Mouse (Mus musculus): ENCODE data around the gene Crtap. TPM values are rescaled to one million over a fixed set of nuclear protein-coding genes. Genes with fewer than 3 reads are reported as not detected.
"Not testable (repeated sequence)": the region's sequence is repeated elsewhere in the genome, so short reads cannot be mapped to it uniquely, and the experiment has no call there.

The Crtap gene
- total and polyA plus RNA-seq, 2 experiments = 4.8 to 12.7 TPM

DNA sequence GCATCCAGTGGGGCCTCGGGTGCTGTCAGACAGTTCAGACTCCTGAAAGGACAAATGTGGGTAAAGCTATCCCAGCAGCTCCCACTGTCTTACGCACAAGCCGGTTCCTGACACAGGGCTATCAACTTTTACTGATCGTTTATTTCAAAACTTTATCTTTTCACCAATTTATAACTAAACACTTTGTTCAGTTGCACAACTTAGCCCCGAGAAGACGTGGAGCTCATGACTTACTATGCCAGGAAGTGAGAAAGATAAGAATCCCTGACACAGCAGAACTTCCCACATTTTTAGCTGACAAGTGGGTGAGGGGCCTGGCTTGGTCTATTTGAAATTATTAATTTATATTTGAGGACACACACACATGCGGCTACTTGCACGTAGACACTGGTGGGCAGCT lies 4.2 kb upstream of the Crtap start:
- Histone ChIP-seq H3K79me2 (ENCODE audit: control insufficient read depth, insufficient read depth, low read length) (no peaks in the 10 kb centered on the region), H3K9ac (ENCODE audit: low read depth, low read length) (no peak overlapping the region), H3K27ac (replicated peaks; ENCODE audit: insufficient read depth, low read depth, low read length) (no peak overlapping the region), H3K36me3 (ENCODE audit: control insufficient read depth, insufficient read depth, low read length) (no peaks in the 10 kb centered on the region), H3K27me3 (ENCODE audit: control insufficient read depth, insufficient read depth, low read length) (no peaks in the 10 kb centered on the region), H3K4me3 (ENCODE audit: insufficient read depth, low read depth, low read length) (no peak overlapping the region), H3K4me1 (ENCODE audit: control insufficient read depth, insufficient read depth, low read length) (peaks cover 2% of the 10 kb centered on the region; the same call in 1 of the 2 replicates)
- TF ChIP-seq POLR2A (IDR thresholded peaks at IDR 0.05; ENCODE audit: extremely low read depth, insufficient read depth, low read length) (no peak), CTCF (IDR thresholded peaks at IDR 0.05; ENCODE audit: low read depth, low read length) (no peak)
- 61% methylated on average over 8 of the region's 8 CpGs for WGBS
- no peak for DNase-seq (ENCODE audit: extremely low read depth, low read depth, low spot score)

DNA sequence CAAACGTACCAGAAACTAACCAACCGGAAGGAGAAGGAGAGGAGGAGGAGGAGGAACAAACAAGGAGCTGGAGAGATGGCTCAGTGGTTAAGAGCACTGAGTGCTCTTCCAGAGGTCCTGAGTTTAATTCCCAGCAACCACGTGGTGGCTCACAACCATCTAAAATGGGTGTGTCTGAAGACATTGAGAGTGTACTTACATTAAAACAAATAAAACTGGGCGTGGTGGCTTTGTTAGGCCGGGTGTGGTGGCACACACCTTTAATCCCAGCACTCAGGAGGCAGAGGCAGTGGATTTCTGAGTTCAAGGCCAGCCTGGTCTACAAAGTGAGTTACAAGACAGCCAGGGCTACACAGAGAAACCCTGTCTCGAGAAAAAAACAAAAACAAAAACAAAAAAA lies 3.7 kb upstream of the Crtap start:
- H3K27ac ChIP-seq (replicated peaks; ENCODE audit: insufficient read depth, low read depth, low read length); DNase-seq (ENCODE audit: extremely low read depth, low read depth, low spot score); H3K79me2 ChIP-seq (ENCODE audit: control insufficient read depth, insufficient read depth, low read length); H3K4me1 ChIP-seq (ENCODE audit: control insufficient read depth, insufficient read depth, low read length); H3K9ac ChIP-seq (ENCODE audit: low read depth, low read length); H3K27me3 ChIP-seq (ENCODE audit: control insufficient read depth, insufficient read depth, low read length); H3K36me3 ChIP-seq (ENCODE audit: control insufficient read depth, insufficient read depth, low read length); H3K4me3 ChIP-seq (ENCODE audit: insufficient read depth, low read depth, low read length): not testable (repeated sequence)
- 72% methylated on average over 6 of the region's 6 CpGs for WGBS

- TF ChIP-seq POLR2A (IDR thresholded peaks at IDR 0.05; ENCODE audit: extremely low read depth, insufficient read depth, low read length) (no peak), CTCF (IDR thresholded peaks at IDR 0.05; ENCODE audit: low read depth, low read length) (no peak)
- Histone ChIP-seq H3K9ac (ENCODE audit: low read depth, low read length) (peak overlapping the region; percentile 75), H3K27me3 (ENCODE audit: control insufficient read depth, insufficient read depth, low read length) (no peaks in the 10 kb centered on the region), H3K4me1 (ENCODE audit: control insufficient read depth, insufficient read depth, low read length) (peaks cover 2% of the 10 kb centered on the region; the same call in 1 of the 2 replicates), H3K36me3 (ENCODE audit: control insufficient read depth, insufficient read depth, low read length) (no peaks in the 10 kb centered on the region), H3K27ac (replicated peaks; ENCODE audit: insufficient read depth, low read depth, low read length) (no peak overlapping the region), H3K79me2 (ENCODE audit: control insufficient read depth, insufficient read depth, low read length) (no peaks in the 10 kb centered on the region), H3K4me3 (ENCODE audit: insufficient read depth, low read depth, low read length) (peak overlapping the region; percentile 88)
- no peak for DNase-seq (ENCODE audit: extremely low read depth, low read depth, low spot score)
- WGBS = 7% methylated on average over 10 of the region's 10 CpGs
These were observed 237 bp upstream of the Crtap start for GRCm38 (mm10) chr9:114390749-114391075.

DNA sequence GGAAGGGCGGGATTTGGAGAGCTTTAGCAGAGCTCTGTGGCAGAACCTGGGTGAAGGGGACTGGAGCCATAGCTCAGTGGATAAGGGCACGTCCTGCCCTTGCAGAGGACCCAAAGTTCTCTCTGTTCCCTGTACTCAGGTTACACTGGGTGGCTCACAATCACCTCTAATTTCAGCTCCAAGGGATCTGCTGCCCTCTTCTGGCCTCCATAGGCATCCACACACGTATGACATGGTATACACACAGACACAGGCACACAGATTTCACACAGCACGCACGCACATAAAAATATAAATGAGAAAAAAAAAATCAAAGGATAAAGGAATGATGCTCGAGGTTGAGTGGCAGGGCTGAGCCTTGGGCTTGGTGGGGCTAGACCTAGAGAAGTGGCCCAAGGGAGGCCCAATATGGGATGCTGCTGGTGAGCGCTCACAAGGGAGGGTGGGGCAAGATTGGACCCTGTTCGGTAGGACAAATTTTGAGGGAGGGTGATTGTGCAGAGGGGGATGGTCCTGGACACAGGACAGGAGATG lies 1.0 kb downstream of the Crtap start:
- H3K4me3 ChIP-seq (ENCODE audit: insufficient read depth, low read depth, low read length) = peak overlapping the region; percentile 88; the same call in 1 of the 2 replicates
- 88% methylated on average over 8 of the region's 8 CpGs for WGBS
- no peak for TF ChIP-seq POLR2A (IDR thresholded peaks at IDR 0.05; ENCODE audit: extremely low read depth, insufficient read depth, low read length)
- peak; percentile 34; the same call in 1 of the 2 replicates for TF ChIP-seq CTCF (IDR thresholded peaks at IDR 0.05; ENCODE audit: low read depth, low read length)
- DNase-seq (ENCODE audit: extremely low read depth, low read depth, low spot score) = no peak
- no peaks in the 10 kb centered on the region for H3K79me2 ChIP-seq (ENCODE audit: control insufficient read depth, insufficient read depth, low read length)
- H3K4me1 ChIP-seq (ENCODE audit: control insufficient read depth, insufficient read depth, low read length) = peaks cover 2% of the 10 kb centered on the region; the same call in 1 of the 2 replicates
- no peak overlapping the region for H3K27ac ChIP-seq (replicated peaks; ENCODE audit: insufficient read depth, low read depth, low read length)
- H3K36me3 ChIP-seq (ENCODE audit: control insufficient read depth, insufficient read depth, low read length) = no peaks in the 10 kb centered on the region
- H3K27me3 ChIP-seq (ENCODE audit: control insufficient read depth, insufficient read depth, low read length) = no peaks in the 10 kb centered on the region
- H3K9ac ChIP-seq (ENCODE audit: low read depth, low read length) = no peak overlapping the region

GRCm38 (mm10) chr9:114388701-114389370 lies 1.6 kb downstream of the Crtap start:
- H3K79me2 ChIP-seq (ENCODE audit: control insufficient read depth, insufficient read depth, low read length) = no peaks in the 10 kb centered on the region
- no peak overlapping the region for H3K9ac ChIP-seq (ENCODE audit: low read depth, low read length)
- no peaks in the 10 kb centered on the region for H3K27me3 ChIP-seq (ENCODE audit: control insufficient read depth, insufficient read depth, low read length)
- no peak overlapping the region for H3K27ac ChIP-seq (replicated peaks; ENCODE audit: insufficient read depth, low read depth, low read length)
- H3K4me1 ChIP-seq (ENCODE audit: control insufficient read depth, insufficient read depth, low read length) = peaks cover 2% of the 10 kb centered on the region; the same call in 1 of the 2 replicates
- no peak for DNase-seq (ENCODE audit: extremely low read depth, low read depth, low spot score)
- H3K36me3 ChIP-seq (ENCODE audit: control insufficient read depth, insufficient read depth, low read length) = no peaks in the 10 kb centered on the region
- TF ChIP-seq CTCF (IDR thresholded peaks at IDR 0.05; ENCODE audit: low read depth, low read length) = no peak
- no peak for TF ChIP-seq POLR2A (IDR thresholded peaks at IDR 0.05; ENCODE audit: extremely low read depth, insufficient read depth, low read length)
- WGBS = 78% methylated on average over 3 of the region's 3 CpGs
- no peak overlapping the region for H3K4me3 ChIP-seq (ENCODE audit: insufficient read depth, low read depth, low read length)

DNA sequence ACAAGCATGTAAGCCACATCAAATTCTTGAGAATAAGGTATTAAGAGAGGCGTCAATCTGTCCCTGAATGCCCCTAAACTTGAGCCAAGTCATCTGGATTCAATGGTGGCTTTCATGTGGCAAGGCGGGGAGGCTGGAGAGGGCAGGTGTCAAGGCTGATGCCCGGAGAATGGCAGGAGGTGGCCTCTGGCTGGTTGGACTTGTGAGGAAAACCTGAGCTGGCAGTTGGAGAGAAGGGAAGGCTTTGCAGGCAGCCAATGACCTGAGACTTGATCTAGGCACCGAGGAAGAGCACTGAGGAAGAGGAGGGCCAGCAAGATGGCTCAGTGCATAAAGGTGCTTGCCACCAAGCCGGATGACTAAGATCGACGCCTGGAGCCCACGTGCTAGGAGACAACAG lies 2.2 kb downstream of the Crtap start:
- Histone ChIP-seq H3K36me3 (ENCODE audit: control insufficient read depth, insufficient read depth, low read length) (no peaks in the 10 kb centered on the region), H3K9ac (ENCODE audit: low read depth, low read length) (no peak overlapping the region), H3K4me3 (ENCODE audit: insufficient read depth, low read depth, low read length) (no peak overlapping the region), H3K27ac (replicated peaks; ENCODE audit: insufficient read depth, low read depth, low read length) (no peak overlapping the region), H3K27me3 (ENCODE audit: control insufficient read depth, insufficient read depth, low read length) (no peaks in the 10 kb centered on the region), H3K79me2 (ENCODE audit: control insufficient read depth, insufficient read depth, low read length) (no peaks in the 10 kb centered on the region), H3K4me1 (ENCODE audit: control insufficient read depth, insufficient read depth, low read length) (peaks cover 2% of the 10 kb centered on the region; the same call in 1 of the 2 replicates)
- no peak for DNase-seq (ENCODE audit: extremely low read depth, low read depth, low spot score)
- no peak for TF ChIP-seq POLR2A (IDR thresholded peaks at IDR 0.05; ENCODE audit: extremely low read depth, insufficient read depth, low read length)
- WGBS = 88% methylated on average over 8 of the region's 8 CpGs
